Comparison of ENCODE assay signal across 14 mouse cellular contexts in genomic region chr19:37494806-37495205, GRCm38 (mm10). TPM values are rescaled to one million over a fixed set of nuclear protein-coding genes. Genes with fewer than 3 reads are reported as not detected.
DNase-seq lines count a peak whose midpoint lies in the region; ATAC-seq and TF ChIP-seq lines count a peak whose summit lies in the region.
"Had no signal": no experiment of that assay in that cellular context is flagged by ENCODE, and none has a peak within 500 bp of the region (broad histone marks: within the 10 kb centered on the region; RNA-seq: fewer than 3 reads in every experiment).

No protein-coding gene starts in this region.

- no peak overlapping the region for H3K4me3 ChIP-seq in heart, embryonic 13.5 days
- peak overlapping the region; percentile 49 to 62 for H3K4me3 ChIP-seq in MEL (ENCODE audit: control insufficient read depth in 1 of 2, insufficient read depth in 1 of 2, low read depth in 2 of 2, low read length in 2 of 2)
- peak overlapping the region; percentile 2; the same call in 1 of the 2 replicates for H3K4me3 ChIP-seq in liver, embryonic 13.5 days (replicated peaks)
- no peak overlapping the region for H3K4me3 ChIP-seq in small intestine, adult 2 months (ENCODE audit: low read depth, low read length)
- no peak overlapping the region for H3K4me3 ChIP-seq in hindbrain, embryonic 12.5 days
- H3K4me3 ChIP-seq: embryonic facial prominence, embryonic 12.5 days; limb, embryonic 15.5 days; midbrain, embryonic 12.5 days; neural tube, embryonic 13.5 days had no signal

- H3K27me3 ChIP-seq in heart, embryonic 13.5 days (replicated peaks): peaks cover 21% of the 10 kb centered on the region
- H3K27me3 ChIP-seq in MEL (ENCODE audit: control insufficient read depth in 1 of 2, insufficient read depth in 2 of 2, low read length in 2 of 2): no peaks in the 10 kb centered on the region
- H3K27me3 ChIP-seq in liver, embryonic 13.5 days: peaks cover 13% of the 10 kb centered on the region; the same call in 1 of the 2 replicates
- H3K27me3 ChIP-seq in small intestine, adult 2 months (ENCODE audit: control insufficient read depth, insufficient read depth, low read length): peaks cover 4% of the 10 kb centered on the region; the same call in 1 of the 2 replicates
- no peaks in the 10 kb centered on the region for H3K27me3 ChIP-seq in hindbrain, embryonic 12.5 days
- H3K27me3 ChIP-seq: embryonic facial prominence, embryonic 12.5 days; limb, embryonic 15.5 days; midbrain, embryonic 12.5 days; neural tube, embryonic 13.5 days had no signal

- no peak for TF ChIP-seq POLR2A in MEL (IDR thresholded peaks at IDR 0.05; ENCODE audit: control insufficient read depth in 1 of 2, insufficient read depth in 1 of 2, low read depth in 1 of 2, low read length in 2 of 2, poor library complexity in 1 of 2)
- no peak for TF ChIP-seq POLR2A in small intestine, adult 2 months (IDR thresholded peaks at IDR 0.05; ENCODE audit: low read depth, low read length)

- H3K9me3 ChIP-seq in heart, embryonic 13.5 days: no peaks in the 10 kb centered on the region
- no peaks in the 10 kb centered on the region for H3K9me3 ChIP-seq in MEL (replicated peaks; ENCODE audit: insufficient read depth, low read length)
- H3K9me3 ChIP-seq in liver, embryonic 13.5 days (replicated peaks): 0 out of 2 replicates have a peak, but pooled peaks cover 3% of the 10 kb centered on the region
- no peaks in the 10 kb centered on the region for H3K9me3 ChIP-seq in hindbrain, embryonic 12.5 days (replicated peaks)
- H3K9me3 ChIP-seq: embryonic facial prominence, embryonic 12.5 days; limb, embryonic 15.5 days; midbrain, embryonic 12.5 days; neural tube, embryonic 13.5 days had no signal

- H3K9ac ChIP-seq in heart, embryonic 13.5 days: no peak overlapping the region
- peak overlapping the region; percentile 60 for H3K9ac ChIP-seq in MEL (ENCODE audit: control insufficient read depth, low read depth, low read length, poor library complexity, severe bottlenecking)
- H3K9ac ChIP-seq in liver, embryonic 13.5 days: no peak overlapping the region
- H3K9ac ChIP-seq in hindbrain, embryonic 12.5 days: no peak overlapping the region
- H3K9ac ChIP-seq: embryonic facial prominence, embryonic 12.5 days; hindbrain, embryonic 14.5 days; limb, embryonic 15.5 days; midbrain, embryonic 12.5 days; neural tube, embryonic 13.5 days had no signal

- TF ChIP-seq CTCF in MEL (IDR thresholded peaks at IDR 0.05 in 2 of 3, conservative IDR thresholded peaks at IDR 0.05 in 1 of 3; ENCODE audit: control insufficient read depth in 1 of 3, insufficient read depth in 1 of 3, low read depth in 2 of 3, low read length in 3 of 3, poor library complexity in 1 of 3, severe bottlenecking in 1 of 3): no peak
- no peak for TF ChIP-seq CTCF in small intestine, adult 2 months (IDR thresholded peaks at IDR 0.05; ENCODE audit: extremely low read depth, insufficient read length, insufficient replicate concordance, low read depth, low read length)

- DNase-seq in heart, postnatal 4 days: no peak
- DNase-seq in MEL (ENCODE audit: low read depth, low spot score): peak; percentile 57
- DNase-seq in liver, embryonic 13.5 days: no peak
- no peak for DNase-seq in retina, embryonic 14.5 days (ENCODE audit: low spot score)
- DNase-seq: cerebellum, adult 8-10 months had no signal

- TF ChIP-seq RAD21 in MEL (IDR thresholded peaks at IDR 0.05; ENCODE audit: low read depth, low read length): no peak

- H3K36me3 ChIP-seq in heart, embryonic 13.5 days: no peaks in the 10 kb centered on the region
- peaks cover 0 to 19% of the 10 kb centered on the region in 2 experiments; a peak in 2 of 4 replicates for H3K36me3 ChIP-seq in MEL (ENCODE audit: control insufficient read depth in 1 of 2, insufficient read depth in 2 of 2, low read length in 2 of 2)
- H3K36me3 ChIP-seq in liver, embryonic 13.5 days: no peaks in the 10 kb centered on the region
- H3K36me3 ChIP-seq in small intestine, adult 2 months (ENCODE audit: control insufficient read depth, insufficient read depth, low read length): no peaks in the 10 kb centered on the region
- H3K36me3 ChIP-seq in hindbrain, embryonic 12.5 days: no peaks in the 10 kb centered on the region
- H3K36me3 ChIP-seq: embryonic facial prominence, embryonic 12.5 days; limb, embryonic 15.5 days; midbrain, embryonic 12.5 days; neural tube, embryonic 13.5 days had no signal

- 65% methylated on average over 4 of the region's 4 CpGs for WGBS in heart, embryonic 13.5 days
- 44% methylated on average over 4 of the region's 4 CpGs for WGBS in liver, embryonic 13.5 days (ENCODE audit: insufficient replicate concordance)
- 82% methylated on average over 4 of the region's 4 CpGs for WGBS in small intestine, adult 2 months
- WGBS in hindbrain, embryonic 12.5 days: 82% methylated on average over 4 of the region's 4 CpGs

- peak overlapping the region; percentile 40 for H3K4me2 ChIP-seq in heart, embryonic 13.5 days
- H3K4me2 ChIP-seq in liver, embryonic 13.5 days: peak overlapping the region; percentile 36
- no peak overlapping the region for H3K4me2 ChIP-seq in hindbrain, embryonic 12.5 days (replicated peaks)
- H3K4me2 ChIP-seq: embryonic facial prominence, embryonic 12.5 days; hindbrain, embryonic 14.5 days; limb, embryonic 15.5 days; midbrain, embryonic 12.5 days; neural tube, embryonic 13.5 days had no signal

- ATAC-seq in heart, embryonic 13.5 days (ENCODE audit: extremely low read depth, insufficient number of reproducible peaks, low FRiP score, low TSS enrichment): no peak
- no peak for ATAC-seq in liver, embryonic 13.5 days (ENCODE audit: low read depth)
- no peak for ATAC-seq in hindbrain, embryonic 12.5 days (ENCODE audit: low FRiP score)
- ATAC-seq: intestine, postnatal 0 days had no signal

- H3K4me1 ChIP-seq in heart, embryonic 13.5 days: peaks cover 14% of the 10 kb centered on the region
- peaks cover 8 to 14% of the 10 kb centered on the region in 2 experiments for H3K4me1 ChIP-seq in MEL (ENCODE audit: control insufficient read depth in 1 of 2, insufficient read depth in 2 of 2, low read length in 2 of 2)
- H3K4me1 ChIP-seq in liver, embryonic 13.5 days (replicated peaks): peaks cover 35% of the 10 kb centered on the region
- no peaks in the 10 kb centered on the region for H3K4me1 ChIP-seq in small intestine, adult 2 months (ENCODE audit: control insufficient read depth, insufficient read depth, insufficient read length, low read length)
- 0 out of 2 replicates have a peak, but pooled peaks cover 3% of the 10 kb centered on the region for H3K4me1 ChIP-seq in hindbrain, embryonic 12.5 days
- H3K4me1 ChIP-seq: limb, embryonic 15.5 days; midbrain, embryonic 12.5 days; neural tube, embryonic 13.5 days had no signal

- no peak overlapping the region for H3K27ac ChIP-seq in heart, embryonic 13.5 days (replicated peaks)
- peak overlapping the region; percentile 95 for H3K27ac ChIP-seq in MEL (ENCODE audit: control insufficient read depth, low read depth, low read length)
- peak overlapping the region; percentile 16 for H3K27ac ChIP-seq in liver, embryonic 13.5 days
- peak overlapping the region; percentile 39; the same call in 1 of the 2 replicates for H3K27ac ChIP-seq in small intestine, adult 2 months (ENCODE audit: insufficient read depth, low read depth, low read length)
- no peak overlapping the region for H3K27ac ChIP-seq in hindbrain, embryonic 12.5 days
- H3K27ac ChIP-seq: embryonic facial prominence, embryonic 12.5 days; hindbrain, embryonic 14.5 days; limb, embryonic 15.5 days; midbrain, embryonic 12.5 days; neural tube, embryonic 13.5 days had no signal

- TF ChIP-seq EP300 in MEL (IDR thresholded peaks at IDR 0.05; ENCODE audit: low read depth in 1 of 2, low read length in 2 of 2): no peak; a peak in 1 of 4 replicates

- H3K79me2 ChIP-seq in MEL (ENCODE audit: control insufficient read depth, insufficient read depth, low read length, poor library complexity): no peaks in the 10 kb centered on the region

TF ChIP-seq in MEL, 35 proteins besides CTCF, POLR2A, EP300 and RAD21:
- TF ChIP-seq E2F4 (IDR thresholded peaks at IDR 0.05; ENCODE audit: borderline replicate concordance, low read depth, low read length) (no peak), ZMIZ1 (IDR thresholded peaks at IDR 0.05; ENCODE audit: low read depth, low read length) (no peak), MXI1 (IDR thresholded peaks at IDR 0.05; ENCODE audit: low read depth, low read length) (no peak), NELFE (IDR thresholded peaks at IDR 0.05; ENCODE audit: low read depth, low read length) (peak; percentile 21; the same call in 1 of the 2 replicates), MYB (IDR thresholded peaks at IDR 0.05; ENCODE audit: low read depth, low read length) (no peak), USF1 (IDR thresholded peaks at IDR 0.05; ENCODE audit: low read depth, low read length) (no peak), ZC3H11A (IDR thresholded peaks at IDR 0.05; ENCODE audit: low read depth, low read length) (no peak), MEF2A (IDR thresholded peaks at IDR 0.05; ENCODE audit: extremely low read depth, insufficient replicate concordance, low read depth, low read length, poor library complexity, severe bottlenecking) (no peak), SIN3A (IDR thresholded peaks at IDR 0.05; ENCODE audit: low read length) (0 out of 2 replicates have a peak, but pooled peaks have one; percentile 3), MAZ (IDR thresholded peaks at IDR 0.05; ENCODE audit: low read depth, low read length) (no peak)

RNA-seq across cellular contexts. Expression of gene Exoc6, which starts 55.4 kb away (rescaled TPM):
- polyA plus RNA-seq in heart, embryonic 13.5 days (2015; fragmentation: Nextera tagmentation; extraction: Ambion mirVana): 17.2 and 18.1 TPM in 2 replicates
- 10 to 100 TPM; 27.6 to 28.3 TPM for total RNA-seq in heart, postnatal 4 days (2021)
- 30.2 and 30.9 TPM in 2 replicates for total RNA-seq in MEL (2012; rRNA removed)
- 10 to 100 TPM in 1 of 2 experiments, not detected in 1; 41.2 TPM for polyA plus RNA-seq in MEL (2012; ENCODE audit: insufficient read depth in 1 of 2, insufficient read length in 2 of 2, low read depth in 1 of 2, low replicate concordance in 2 of 2, missing spikeins in 1 of 2)
- 34.3 and 41.6 TPM in 2 replicates for polyA plus RNA-seq in liver, embryonic 13.5 days (2015; fragmentation: Nextera tagmentation; extraction: Ambion mirVana)
- 2.3 and 5.3 TPM in 2 replicates for polyA plus RNA-seq in small intestine, adult 2 months (2012; rRNA removed)
- 9.5 and 10.3 TPM in 2 replicates for polyA plus RNA-seq in hindbrain, embryonic 12.5 days (2016; fragmentation: Nextera tagmentation; extraction: Ambion mirVana)

Comparison
In these comparisons a context has a peak if more than half of its experiments do, and no peak if none do; other contexts are left out.
1. H3K27ac ChIP-seq: peak in MEL (single experiment), liver, embryonic 13.5 days (single experiment) and small intestine, adult 2 months (single experiment); none in heart, embryonic 13.5 days (single experiment) and hindbrain, embryonic 12.5 days (single experiment).
2. H3K4me3 ChIP-seq: peak in MEL (2 of 2) and liver, embryonic 13.5 days (single experiment); none in heart, embryonic 13.5 days (single experiment), small intestine, adult 2 months (single experiment) and hindbrain, embryonic 12.5 days (single experiment).